ENCODE assay signal across 1 mouse cellular context in genomic region chr15:89178954-89179629, GRCm38 (mm10).
TF ChIP-seq lines count a peak whose summit lies in the region.

No protein-coding gene starts in this region.

TF ChIP-seq in CH12.LX, 34 proteins besides CTCF, POLR2A, EP300 and RAD21 (continued from another document):
- no peak for TF ChIP-seq MYC (IDR thresholded peaks at IDR 0.05; ENCODE audit: low read depth, low read length)
- TF ChIP-seq MAZ (IDR thresholded peaks at IDR 0.05; ENCODE audit: low read depth, low read length) = peak; percentile 67; the same call in 1 of the 2 replicates
- TF ChIP-seq MXI1 (IDR thresholded peaks at IDR 0.05; ENCODE audit: low read depth, low read length) = no peak
- TF ChIP-seq IRF4 (IDR thresholded peaks at IDR 0.05; ENCODE audit: low read depth, low read length) = no peak; the same call in 1 of the 2 replicates
- no peak for TF ChIP-seq ZC3H11A (IDR thresholded peaks at IDR 0.05; ENCODE audit: low read depth, low read length)
- no peak for TF ChIP-seq BHLHE40 (IDR thresholded peaks at IDR 0.05; ENCODE audit: low read depth, low read length)
- no peak for TF ChIP-seq ZMIZ1 (IDR thresholded peaks at IDR 0.05; ENCODE audit: low read depth, low read length)
- TF ChIP-seq NRF1 (IDR thresholded peaks at IDR 0.05; ENCODE audit: low read depth, low read length) = no peak
- TF ChIP-seq PAX5 (IDR thresholded peaks at IDR 0.05; ENCODE audit: low read length) = no peak
- no peak; the same call in 1 of the 2 replicates for TF ChIP-seq NELFE (IDR thresholded peaks at IDR 0.05; ENCODE audit: low read depth, low read length)
- TF ChIP-seq E2F4 (IDR thresholded peaks at IDR 0.05; ENCODE audit: insufficient replicate concordance, low read depth, low read length) = no peak
- no peak for TF ChIP-seq POLR2AphosphoS2 (IDR thresholded peaks at IDR 0.05; ENCODE audit: low read depth, low read length)
- no peak for TF ChIP-seq MAFK (IDR thresholded peaks at IDR 0.05; ENCODE audit: insufficient replicate concordance, low read length)
- no peak for TF ChIP-seq JUND (conservative IDR thresholded peaks at IDR 0.05; ENCODE audit: low read depth, low read length)
- no peak for TF ChIP-seq KAT2A (IDR thresholded peaks at IDR 0.05; ENCODE audit: insufficient replicate concordance, low read length)
- TF ChIP-seq MAX (IDR thresholded peaks at IDR 0.05; ENCODE audit: low read length) = no peak
- TF ChIP-seq SMC3 (IDR thresholded peaks at IDR 0.05; ENCODE audit: low read depth, low read length) = no peak
- peak; percentile 89 for TF ChIP-seq ELF1 (IDR thresholded peaks at IDR 0.05; ENCODE audit: low read depth, low read length)
- no peak for TF ChIP-seq ETS1 (conservative IDR thresholded peaks at IDR 0.05; ENCODE audit: low read depth, low read length)
- TF ChIP-seq RCOR1 (conservative IDR thresholded peaks at IDR 0.05; ENCODE audit: low read depth, low read length) = no peak
- TF ChIP-seq ZKSCAN1 (IDR thresholded peaks at IDR 0.05; ENCODE audit: borderline replicate concordance, low read depth, low read length) = no peak
- TF ChIP-seq CHD2 (IDR thresholded peaks at IDR 0.05; ENCODE audit: low read length) = no peak
- no peak for TF ChIP-seq ZNF384 (IDR thresholded peaks at IDR 0.05; ENCODE audit: low read depth, low read length)
- no peak for TF ChIP-seq SIN3A (IDR thresholded peaks at IDR 0.05; ENCODE audit: low read length)
- no peak for TF ChIP-seq USF1 (IDR thresholded peaks at IDR 0.05; ENCODE audit: low read depth, low read length)
- TF ChIP-seq USF2 (conservative IDR thresholded peaks at IDR 0.05; ENCODE audit: low read depth, low read length) = no peak
- no peak for TF ChIP-seq GABPA (IDR thresholded peaks at IDR 0.05; ENCODE audit: insufficient replicate concordance, low read depth, low read length)
